Mouse (Mus musculus) brain, adult 10 weeks (tissue): Measurements from ENCODE around the gene Fbxw27. TPM values are rescaled to one million over a fixed set of nuclear protein-coding genes. Genes with fewer than 3 reads are reported as not detected.

ENCODE experiments used
- polyA plus RNA-seq: library from polyadenylated mRNA; stranded (reverse); fragments of 350-450 nt; fragmentation: Illumina TruSeq; extraction: RNeasy Lipid Tissue Mini Kit (QIAGEN cat#74804); gene quantifications from one replicate; pipeline ENCODE4 v1.2.3, GENCODE M21; 2015; ENCODE audit warnings: low read depth, low replicate concordance

Gene Fbxw27
- polyA plus RNA-seq, result not detected

GRCm38 (mm10) chr9:109790570-109790969 is at the start of gene Fbxw27:
Gene Fbxw27, minus strand, starts transcription at chr9:109790670.

DNA sequence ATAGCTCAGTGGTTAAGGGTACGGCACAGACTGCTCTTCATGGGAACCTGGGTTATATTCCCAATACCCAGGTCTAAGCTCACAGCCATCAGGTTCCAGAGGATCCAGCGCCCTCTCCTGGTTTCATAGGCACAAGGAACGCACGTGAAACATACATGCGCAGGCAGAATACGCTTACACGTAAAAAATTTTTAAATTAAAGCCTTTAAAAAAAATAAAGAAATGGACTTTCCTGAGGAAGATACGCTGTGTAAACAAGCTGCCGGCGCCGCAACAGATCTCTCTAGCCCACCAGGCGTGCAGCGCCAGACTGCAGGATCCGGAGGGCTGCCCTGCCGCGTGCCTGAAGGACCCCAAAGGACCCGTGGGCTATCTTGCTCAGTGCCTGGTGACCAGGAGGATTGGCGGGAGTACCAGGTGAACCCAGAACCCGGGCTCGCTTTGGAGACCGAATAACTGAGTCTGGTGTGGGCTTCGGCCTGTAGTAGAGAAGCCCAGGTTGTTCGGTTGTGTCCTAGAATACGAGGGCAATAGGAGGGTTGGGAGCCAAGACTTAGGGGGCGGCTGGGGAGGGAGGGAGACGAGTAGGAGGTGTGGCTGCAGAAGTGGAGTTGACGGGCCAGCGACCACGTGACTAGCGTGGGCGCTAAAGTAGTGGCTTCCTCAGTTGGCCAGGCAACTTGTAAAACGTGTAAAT is 42.1 kb upstream of the Fbxw27 start, which contains the start of gene Nme6:
Gene Nme6 (plus strand): TSS at position 359 of the 697 bp plus-strand sequence.

GRCm38 (mm10) chr9:109811980-109812379 is 21.5 kb upstream of the Fbxw27 start, which contains the start of gene Spink8:
Gene Spink8, plus strand, starts transcription at chr9:109812280.

DNA sequence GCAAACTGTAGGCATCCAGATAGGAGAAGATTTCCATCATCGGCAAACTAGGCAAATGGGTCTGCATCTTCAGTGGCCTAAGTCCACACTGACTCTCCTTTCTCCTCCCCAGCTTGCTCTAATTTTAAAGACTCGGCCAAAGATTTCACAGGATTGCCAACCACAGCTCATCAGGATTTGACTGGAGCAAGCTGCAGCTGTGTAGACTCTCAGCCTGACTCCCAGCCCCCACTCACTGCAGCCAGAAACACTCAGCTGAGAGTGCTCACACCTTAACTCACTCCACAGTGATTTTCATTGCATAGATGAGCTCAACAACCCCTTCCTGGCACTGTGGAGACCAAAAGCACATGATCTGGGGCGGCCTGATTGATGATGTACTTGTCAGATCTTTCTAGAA is 44.5 kb downstream of the Fbxw27 start, which contains the start of gene Fbxw26:
Gene Fbxw26 (minus strand): TSS at position 101 of the 400 bp plus-strand sequence.

Other genes with a start within 250 kb of the Fbxw27 start
- not detected for gene Fbxw15, start 222.4 kb downstream of the Fbxw27 start, polyA plus RNA-seq
- not detected for gene Fbxw24, start 164.6 kb downstream of the Fbxw27 start, polyA plus RNA-seq
- gene Fbxw25, start 126.0 kb downstream of the Fbxw27 start, polyA plus RNA-seq, result not detected
- gene Fbxw18, start 88.0 kb downstream of the Fbxw27 start, polyA plus RNA-seq, result not detected
- not detected for gene Fbxw26, start 44.6 kb downstream of the Fbxw27 start, polyA plus RNA-seq
- gene Spink8, start 21.6 kb upstream of the Fbxw27 start, polyA plus RNA-seq, result 15.7 TPM
- gene Nme6, start 42.1 kb upstream of the Fbxw27 start, polyA plus RNA-seq, result 15.4 TPM
- not detected for gene Camp, start 58.9 kb upstream of the Fbxw27 start, polyA plus RNA-seq
- 4.9 TPM for gene Cdc25a, start 84.9 kb upstream of the Fbxw27 start, polyA plus RNA-seq
- gene Map4, start 140.8 kb upstream of the Fbxw27 start, polyA plus RNA-seq, result 379 TPM